Mouse (Mus musculus) layer of hippocampus, adult 9-10 months (tissue): ENCODE data around the gene Macf1.
A peak's percentile ranks its signal among the peaks of the same experiment; 100 is the strongest.
"Not testable (repeated sequence)": the region's sequence is repeated elsewhere in the genome, so short reads cannot be mapped to it uniquely, and the experiment has no call there.

ENCODE experiments used
- DNase-seq: peaks from one replicate; pipeline ENCODE4 v3.0.0; 2022; ENCODE audit warnings: low spot score

Gene Macf1

DNA sequence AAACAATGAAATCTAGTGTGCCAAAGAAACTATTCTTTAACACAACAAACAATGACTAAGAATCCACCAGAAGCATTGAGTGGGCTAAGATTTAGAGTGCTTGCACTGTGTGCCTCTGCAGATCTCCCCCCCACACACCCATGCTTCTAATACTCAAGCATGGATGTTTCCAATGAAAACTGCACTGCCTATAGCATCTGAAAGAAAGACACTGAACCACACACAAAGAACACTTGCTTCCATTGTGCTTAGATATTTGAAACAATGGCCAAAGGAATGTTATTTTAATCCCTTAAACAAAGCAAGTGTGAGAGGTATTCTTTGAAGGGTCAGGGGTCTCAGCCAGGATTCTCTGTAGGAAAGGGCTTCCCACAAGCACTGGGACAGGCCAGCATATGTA is 140.5 kb downstream of the Macf1 start:
- DNase-seq = no peak

DNA sequence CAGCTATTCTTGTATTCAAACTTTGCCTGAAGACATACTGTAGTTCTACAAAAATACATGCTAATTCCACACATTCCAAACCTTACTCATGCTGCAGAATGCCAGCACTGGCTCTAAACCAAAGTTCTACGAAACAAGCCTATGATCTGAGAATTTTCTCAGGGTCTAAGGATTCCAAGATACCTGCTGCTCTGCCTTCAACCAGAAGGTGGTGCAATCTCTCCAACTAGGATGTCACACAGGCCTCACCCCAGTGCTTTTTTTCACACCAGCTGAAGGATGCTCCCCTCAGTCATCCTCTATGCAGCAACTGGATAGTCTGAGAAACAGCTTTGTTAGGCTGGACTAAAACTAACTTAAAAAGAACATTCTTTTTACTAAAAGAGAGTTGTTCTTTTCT is 148.9 kb downstream of the Macf1 start:
- DNase-seq = peak; percentile 78

DNA sequence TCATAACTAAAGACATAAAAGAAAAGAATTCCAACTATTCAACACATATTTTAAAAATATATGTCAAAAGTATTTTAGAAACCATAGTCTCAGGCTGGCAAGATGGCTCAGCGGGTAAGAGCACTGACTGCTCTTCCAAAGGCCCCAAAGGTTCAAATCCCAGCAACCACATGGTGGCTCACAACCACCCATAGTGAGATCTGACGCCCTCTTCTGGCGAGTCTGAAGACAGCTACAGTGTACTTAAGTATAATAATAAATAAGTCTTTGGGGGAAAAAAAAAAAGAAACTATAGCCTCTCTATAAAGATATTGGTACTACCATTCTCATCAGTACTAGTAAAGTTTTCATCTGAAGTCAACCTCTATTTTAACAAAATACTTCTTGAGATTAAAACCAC is 152.2 kb downstream of the Macf1 start:
- no peak for DNase-seq

DNA sequence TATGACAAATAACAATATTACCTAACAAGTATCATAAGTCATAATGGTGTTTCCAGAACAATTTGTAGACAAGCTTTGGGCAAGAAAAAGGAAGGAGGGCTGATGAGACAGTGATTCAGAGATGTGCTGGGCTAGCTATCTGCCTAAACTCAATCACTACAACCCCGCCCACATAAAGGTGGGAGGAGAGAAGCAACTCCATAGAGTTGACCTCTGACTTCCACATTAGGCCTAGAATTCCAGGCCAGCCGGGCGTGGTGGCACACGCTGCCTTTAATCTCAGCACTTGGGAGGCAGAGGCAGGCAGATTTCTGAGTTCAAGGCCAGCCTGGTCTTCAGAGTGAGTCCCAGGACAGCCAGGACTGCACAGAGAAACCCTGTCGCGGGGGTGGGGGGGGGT is 153.2 kb downstream of the Macf1 start:
- DNase-seq = no peak

DNA sequence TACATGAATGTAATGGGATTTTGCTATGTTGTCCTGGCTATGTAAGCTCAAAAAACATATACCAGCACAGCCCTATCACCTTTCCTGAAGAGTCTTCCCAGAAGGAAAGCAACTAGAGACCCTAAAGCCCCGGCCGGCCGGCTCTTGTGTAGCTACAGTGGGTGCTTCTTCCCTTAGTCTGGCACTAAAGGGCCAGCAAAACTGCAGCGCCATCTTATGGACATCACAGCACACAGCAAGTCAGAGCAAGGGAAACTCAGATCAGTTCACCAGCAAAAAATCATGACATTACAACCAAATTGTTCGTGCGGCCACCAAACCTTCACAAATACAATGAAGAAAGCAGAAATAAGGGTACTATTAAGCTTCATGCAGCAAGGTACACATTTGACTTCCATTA is 154.9 kb downstream of the Macf1 start:
- DNase-seq = no peak

DNA sequence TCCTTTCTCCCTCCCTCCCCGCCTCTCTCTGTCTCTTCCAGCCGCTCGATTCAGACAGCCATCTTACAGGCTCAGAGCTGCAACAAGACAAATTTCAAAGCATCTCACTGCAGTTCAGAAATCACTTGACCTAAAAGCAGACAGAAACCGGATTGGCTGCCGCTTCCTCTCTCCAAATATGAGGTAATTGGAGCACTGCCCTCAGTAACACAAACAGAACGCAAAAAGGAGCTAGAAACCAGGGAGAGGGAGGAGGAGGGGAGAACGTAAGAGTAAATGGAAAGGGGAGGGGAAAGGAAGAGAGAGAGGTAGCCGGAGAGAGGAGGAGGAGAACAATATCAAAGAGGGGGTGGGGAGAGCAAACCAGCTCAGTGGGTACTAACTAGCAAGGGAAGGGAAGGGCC is 156.6 kb downstream of the Macf1 start:
- no peak for DNase-seq

DNA sequence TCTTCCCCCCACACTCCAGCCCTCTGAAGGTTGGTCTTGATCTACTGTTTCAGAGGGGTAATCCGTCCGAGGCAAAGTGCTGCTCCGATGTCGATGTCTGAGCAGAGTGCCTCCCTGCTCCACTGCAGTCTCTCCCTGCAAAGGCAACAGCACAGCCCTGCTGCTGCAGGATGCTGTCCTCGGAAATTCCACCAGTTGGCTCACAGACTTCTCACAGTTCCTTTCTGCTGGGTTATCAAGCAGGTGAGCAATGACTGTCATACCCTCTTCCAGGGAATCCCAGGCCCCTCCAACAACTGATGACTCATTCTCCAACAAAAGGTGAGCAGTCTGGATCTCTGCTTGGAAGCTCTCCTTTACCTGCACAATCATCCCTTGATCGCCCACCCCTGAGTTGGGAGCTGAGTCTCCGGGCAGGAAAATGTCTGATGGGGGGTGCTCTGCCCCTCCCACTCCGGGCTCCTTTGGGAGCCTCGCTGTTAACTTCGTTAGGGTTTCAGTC is 157.3 kb downstream of the Macf1 start:
- DNase-seq = no peak

DNA sequence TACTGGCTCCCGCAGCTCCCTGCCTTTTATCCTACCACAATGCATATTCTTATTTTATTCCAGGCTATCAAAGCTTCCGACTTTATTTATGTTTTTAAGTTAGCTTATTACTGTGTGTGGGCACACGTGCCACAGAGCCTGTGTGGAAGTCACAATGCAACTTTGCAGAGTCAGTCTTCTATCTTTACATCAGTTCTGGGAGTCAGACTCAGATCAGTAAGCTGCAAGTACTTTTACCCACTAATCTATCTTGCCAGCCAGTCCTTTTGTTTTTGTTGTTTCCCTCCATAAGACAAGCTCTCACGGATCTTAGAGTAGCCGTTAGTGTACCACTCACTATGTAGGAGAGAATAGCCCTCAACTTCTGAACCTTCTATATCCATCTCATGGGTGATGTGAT is 159.4 kb downstream of the Macf1 start:
- DNase-seq = no peak

- DNase-seq = not testable (repeated sequence)
Measured at GRCm38 (mm10) chr4:123520123-123520522, 164.0 kb downstream of the Macf1 start.

GRCm38 (mm10) chr4:123515673-123516072 is 168.5 kb downstream of the Macf1 start:
- no peak for DNase-seq

GRCm38 (mm10) chr4:123510201-123510600 is 174.0 kb downstream of the Macf1 start:
- DNase-seq = no peak

DNA sequence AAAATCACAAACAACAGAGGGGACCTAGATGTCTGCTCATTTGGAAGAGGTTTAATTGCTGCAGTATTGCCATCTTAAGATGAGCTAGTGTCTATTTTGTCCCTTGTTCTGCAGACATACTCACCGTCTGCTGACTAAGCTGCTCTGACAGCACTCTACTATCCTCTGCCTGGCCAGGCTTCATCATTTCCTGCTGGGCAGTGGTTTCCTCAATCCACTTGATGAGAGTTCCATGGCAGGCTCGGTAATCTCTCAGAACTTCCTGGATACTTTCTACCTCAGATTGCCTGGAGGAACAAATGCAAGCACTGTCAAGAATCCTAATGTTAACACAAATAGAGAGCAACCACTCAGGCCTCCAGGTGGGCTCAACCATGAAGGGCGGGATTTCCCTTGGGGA is 195.1 kb downstream of the Macf1 start:
- no peak for DNase-seq

GRCm38 (mm10) chr4:123479991-123480390 is 204.2 kb downstream of the Macf1 start:
- DNase-seq = no peak

DNA sequence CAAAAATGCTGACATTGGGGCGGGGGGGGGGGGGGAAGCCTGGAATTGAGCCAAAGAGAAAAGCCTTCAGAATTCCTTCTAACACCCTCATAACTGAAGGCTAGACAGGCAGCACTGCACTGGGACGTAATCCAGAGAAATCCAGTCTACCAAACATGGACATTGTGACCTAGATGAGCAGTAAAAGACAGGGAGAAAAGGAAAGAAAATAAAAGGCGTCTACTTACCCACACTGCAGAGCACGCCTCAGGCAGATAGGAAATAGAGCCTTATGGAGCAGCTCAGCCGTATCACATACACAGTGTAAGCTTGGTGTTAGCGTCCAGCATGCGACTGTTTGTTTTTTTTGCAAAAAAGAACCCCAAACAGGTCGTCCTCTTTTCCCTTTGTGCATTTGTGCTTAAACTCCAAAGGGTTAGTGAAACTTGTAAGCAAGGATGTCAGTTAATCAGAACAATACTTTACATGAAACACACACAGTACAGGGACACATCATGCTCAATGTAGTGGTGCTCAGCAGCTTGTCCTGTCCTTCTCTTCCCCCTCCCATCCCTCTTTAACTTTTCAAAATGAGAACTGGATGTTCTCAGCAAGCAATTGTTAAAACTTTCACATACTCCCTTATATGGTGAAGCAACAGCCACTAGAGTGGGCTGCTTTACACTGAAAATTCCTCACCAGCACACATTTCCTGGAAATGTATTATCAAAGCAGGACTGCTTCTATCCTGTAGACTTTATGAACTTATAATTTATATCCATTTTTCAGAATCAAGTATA is 205.3 kb downstream of the Macf1 start:
- DNase-seq = no peak

DNA sequence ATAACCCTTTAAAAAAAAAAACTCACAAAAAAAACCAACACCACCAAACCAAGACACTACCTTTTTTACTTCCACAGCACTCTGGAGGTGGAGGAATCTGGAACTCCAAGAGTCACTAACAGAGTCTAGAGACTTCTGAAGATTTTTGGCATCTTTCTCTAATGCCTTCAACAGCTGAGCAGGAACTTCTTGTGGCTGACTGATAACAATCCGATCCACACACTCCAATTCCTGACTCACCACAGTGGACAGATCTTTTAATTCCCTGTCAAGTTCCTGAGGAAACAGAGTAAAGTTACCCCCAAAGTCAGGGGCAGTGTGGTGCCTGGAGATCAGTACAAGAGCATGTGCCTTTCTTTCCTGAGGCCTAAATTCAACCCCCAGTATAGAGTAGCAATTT is 218.4 kb downstream of the Macf1 start:
- DNase-seq = no peak

GRCm38 (mm10) chr4:123460595-123461272 is 223.4 kb downstream of the Macf1 start:
- DNase-seq = no peak

DNA sequence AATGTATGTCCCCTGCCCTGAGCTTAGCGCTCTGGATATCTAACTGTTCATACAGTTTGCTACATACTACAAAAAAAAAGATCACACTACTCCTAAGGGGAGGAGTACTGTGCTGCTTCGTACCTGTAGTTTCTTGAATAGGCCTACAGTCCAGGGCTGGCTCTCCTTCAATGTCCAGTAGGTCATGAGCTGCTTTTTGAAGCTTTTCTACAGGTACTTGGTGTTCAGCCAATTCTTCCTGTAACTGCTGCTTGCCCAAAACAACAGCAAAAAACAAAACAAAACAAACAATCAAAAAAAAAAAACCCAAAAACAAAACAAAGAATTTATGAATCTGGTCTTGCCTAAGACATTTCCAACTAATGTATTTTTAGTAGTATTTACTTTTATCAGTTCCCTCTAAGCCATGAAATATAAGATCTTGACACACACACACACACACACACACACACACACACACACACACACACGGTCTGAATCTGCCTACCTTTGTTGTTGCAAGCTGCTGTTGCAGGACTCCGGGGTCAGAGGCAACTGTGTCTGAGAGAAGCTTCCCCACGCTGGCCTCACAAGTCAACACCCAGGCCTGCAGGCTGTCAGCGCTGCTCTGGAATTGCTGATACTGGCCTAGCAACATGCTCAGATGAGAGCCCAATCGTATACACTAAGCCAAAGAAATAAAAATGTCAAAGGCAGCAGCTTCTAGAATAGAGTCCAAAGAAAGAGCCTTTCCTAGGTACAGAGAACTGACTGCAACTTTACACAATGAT is 229.1 kb downstream of the Macf1 start:
- DNase-seq = no peak

DNA sequence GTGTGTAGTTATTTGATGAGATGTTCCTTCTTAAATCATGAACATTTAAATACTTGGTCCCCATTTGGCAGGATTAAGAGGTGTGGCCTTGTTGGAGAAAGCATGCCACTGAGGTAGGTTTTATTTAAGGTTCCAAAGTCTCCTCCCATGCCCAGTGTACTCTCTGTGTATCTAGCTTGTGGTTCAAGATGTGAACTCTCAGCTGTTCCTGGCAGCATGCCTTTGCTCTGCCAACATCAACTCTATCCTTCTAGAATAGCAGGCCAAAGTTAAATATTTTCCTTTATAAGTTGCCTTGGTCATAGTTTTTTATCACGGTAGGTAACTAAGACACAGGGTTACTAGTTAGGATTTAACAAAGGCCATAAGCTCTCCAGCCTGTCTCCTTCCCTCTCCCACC is 230.4 kb downstream of the Macf1 start:
- DNase-seq = no peak

DNA sequence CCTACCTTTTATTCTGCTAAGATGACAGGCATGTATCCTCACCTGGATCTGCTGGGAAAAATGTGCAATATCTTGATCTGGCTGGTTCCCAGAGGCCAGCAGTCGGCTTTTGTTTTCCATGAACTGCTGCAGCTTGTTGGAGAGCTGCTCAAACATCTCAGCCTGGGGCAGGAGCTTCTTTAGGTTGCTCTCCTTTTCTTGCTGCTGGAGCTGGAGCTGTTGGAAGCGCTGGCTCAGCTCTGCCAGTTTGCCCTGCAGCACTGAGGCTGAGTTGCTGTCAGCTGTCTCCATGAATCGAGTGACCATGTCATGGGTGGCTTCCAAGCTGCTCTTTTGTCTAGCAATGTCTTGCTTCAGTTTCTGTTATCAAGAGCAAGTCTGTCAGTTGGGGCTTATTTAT is 232.2 kb downstream of the Macf1 start:
- no peak for DNase-seq

DNA sequence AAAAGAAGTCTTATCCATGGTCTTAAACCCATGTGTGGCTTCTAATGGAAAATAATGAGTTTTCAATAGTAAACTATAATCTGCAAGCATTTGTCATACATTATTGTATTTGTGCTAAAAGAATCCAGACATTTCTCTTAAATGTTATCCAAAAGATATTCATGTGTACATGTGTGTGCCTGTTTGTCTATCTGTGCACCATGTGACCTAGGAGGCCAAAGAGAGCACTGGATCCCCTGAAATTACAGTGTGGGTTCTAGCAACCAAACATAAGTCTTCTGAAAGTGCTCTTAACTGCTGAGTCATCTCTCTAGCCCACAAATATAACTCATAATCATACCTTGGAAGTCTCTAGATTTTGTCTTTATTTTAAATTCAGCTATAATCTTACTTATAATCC is 234.9 kb downstream of the Macf1 start:
- no peak for DNase-seq

GRCm38 (mm10) chr4:123448015-123448414 is 236.1 kb downstream of the Macf1 start:
- DNase-seq = no peak

DNA sequence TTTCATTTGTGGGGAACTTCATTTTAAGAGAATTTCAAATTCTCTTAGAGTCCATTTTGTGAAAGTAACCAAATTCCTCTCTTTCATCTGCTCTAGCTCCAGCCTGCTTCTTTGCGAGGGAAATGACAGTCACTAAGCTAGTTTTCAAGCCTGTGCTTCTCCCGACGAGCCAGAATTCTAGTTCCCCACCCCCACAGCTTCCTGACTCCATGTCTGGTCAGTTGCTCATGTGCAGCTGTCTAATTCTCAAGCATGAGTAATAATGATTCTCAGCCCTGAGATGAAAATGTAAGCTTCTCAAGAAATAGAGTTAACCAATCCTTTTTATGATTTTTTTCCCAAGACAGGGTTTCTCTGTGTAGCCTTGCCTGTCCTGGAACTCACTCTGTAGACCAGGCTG is 236.9 kb downstream of the Macf1 start:
- DNase-seq = no peak

DNA sequence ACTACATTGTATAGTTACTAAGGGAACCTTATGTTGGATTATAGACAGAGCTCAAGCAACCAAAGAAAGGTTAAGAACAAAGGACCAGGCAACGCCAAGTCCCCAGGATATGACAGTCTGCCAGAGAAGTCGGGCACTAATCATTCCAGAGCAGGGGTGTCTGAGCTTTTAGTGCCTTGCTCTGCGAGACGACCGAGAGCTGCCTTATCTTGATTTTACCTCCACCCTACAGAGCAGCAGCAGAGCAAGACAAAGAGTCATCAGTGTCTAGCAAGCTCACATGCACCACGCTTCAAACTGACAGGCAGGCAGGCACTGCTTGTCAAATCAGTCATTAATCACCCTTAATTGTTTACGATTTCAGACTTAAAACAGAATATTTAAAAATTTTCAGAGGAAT is 237.4 kb downstream of the Macf1 start:
- no peak for DNase-seq
